Mouse (Mus musculus) G1E (cell line): ENCODE results near the gene Morf4l2.

Experiments used
- CTCF ChIP-seq: IDR thresholded peaks from 2 replicates; pipeline ENCODE4 v1.5.1; 2012; ENCODE audit warnings: low read depth, low read length, inconsistent platforms, mixed read lengths
- GATA1 ChIP-seq: IDR thresholded peaks from 2 replicates; pipeline ENCODE4 v1.6.1; 2012; ENCODE audit warnings: borderline replicate concordance, low read length, inconsistent platforms, mixed read lengths
- GATA2 ChIP-seq: IDR thresholded peaks from 2 replicates; pipeline ENCODE4 v1.6.1; 2012; ENCODE audit warnings: low read depth, low read length, inconsistent platforms, borderline replicate concordance
- POLR2AphosphoS5 ChIP-seq: IDR thresholded peaks from 2 replicates; pipeline ENCODE4 v1.6.1; 2012; ENCODE audit warnings: low read depth, low read length, inconsistent platforms; ENCODE audit not compliant: insufficient replicate concordance
- TAL1 ChIP-seq: conservative IDR thresholded peaks from 2 replicates; pipeline ENCODE4 v1.6.1; 2012; ENCODE audit warnings: low read depth, low read length, inconsistent platforms, mixed read lengths

DNA sequence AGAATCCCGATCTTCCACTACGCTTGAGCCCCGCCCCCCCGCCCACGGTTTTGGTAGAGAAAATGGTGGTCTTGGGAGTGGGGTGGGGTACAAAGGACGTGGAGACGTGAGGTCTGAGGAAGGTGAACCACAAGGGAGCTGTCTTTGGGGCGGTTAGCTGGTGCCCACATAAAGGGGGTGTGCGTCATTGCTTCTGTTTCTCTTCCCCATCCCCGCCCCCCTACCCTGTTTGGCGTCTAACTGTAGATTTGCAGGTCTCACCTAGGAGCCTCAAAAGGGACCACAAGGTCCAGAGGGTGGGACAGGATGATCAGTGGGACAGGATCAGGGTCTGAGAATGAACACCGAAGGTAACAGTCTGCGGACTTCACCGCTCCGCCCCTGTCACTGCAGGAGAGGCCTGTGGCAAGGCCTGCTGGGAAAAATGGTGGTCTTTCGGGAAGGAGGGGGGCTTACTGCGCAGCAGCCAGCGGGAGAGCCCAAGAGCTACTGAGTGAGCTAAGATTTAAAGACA, 35.3 kb downstream of the Morf4l2 start:
- TF ChIP-seq CTCF (no peak), TAL1 (no peak), GATA2 (no peak), GATA1 (no peak), POLR2AphosphoS5 (no peak)
